Mouse (Mus musculus) liver, adult 2 months (tissue): ENCODE measurements at regions not wholly inside any gene's neighbourhood (a gene's known extent, or its start where the extent isn't known, plus 50 kb on each side); places are given as distances from the start of the nearest gene placed in this dataset.

Experiments used
- CTCF ChIP-seq: fragments of 200-500 bp; IDR thresholded peaks from 2 replicates; pipeline ENCODE4 v1.5.1; 2011; ENCODE audit warnings: low read depth, low read length, control low read depth
- POLR2A ChIP-seq: fragments of 200-500 bp; IDR thresholded peaks from 2 replicates; pipeline ENCODE4 v1.6.1; 2011; ENCODE audit warnings: low read length, control low read depth; ENCODE audit not compliant: insufficient read depth; ENCODE audit errors: extremely low read depth

- TF ChIP-seq CTCF (no peak), POLR2A (no peak)
These were observed 136.2 kb downstream of the Nectin1 start for GRCm38 (mm10) chr9:43879969-43880396.
